Mouse (Mus musculus) cerebellum, adult 2 months (tissue): Measurements from ENCODE around the gene Zkscan2.

Experiments
- CTCF ChIP-seq: fragments of 200-500 bp; IDR thresholded peaks from 2 replicates; pipeline ENCODE4 v1.5.1; 2011; ENCODE audit warnings: low read depth, mild to moderate bottlenecking, control low read depth, low read length, moderate library complexity, borderline replicate concordance; ENCODE audit not compliant: insufficient read depth
- POLR2A ChIP-seq: fragments of 200-500 bp; IDR thresholded peaks from 2 replicates; pipeline ENCODE4 v1.6.1; 2011; ENCODE audit warnings: low read length, control low read depth, borderline replicate concordance; ENCODE audit not compliant: insufficient read depth

DNA sequence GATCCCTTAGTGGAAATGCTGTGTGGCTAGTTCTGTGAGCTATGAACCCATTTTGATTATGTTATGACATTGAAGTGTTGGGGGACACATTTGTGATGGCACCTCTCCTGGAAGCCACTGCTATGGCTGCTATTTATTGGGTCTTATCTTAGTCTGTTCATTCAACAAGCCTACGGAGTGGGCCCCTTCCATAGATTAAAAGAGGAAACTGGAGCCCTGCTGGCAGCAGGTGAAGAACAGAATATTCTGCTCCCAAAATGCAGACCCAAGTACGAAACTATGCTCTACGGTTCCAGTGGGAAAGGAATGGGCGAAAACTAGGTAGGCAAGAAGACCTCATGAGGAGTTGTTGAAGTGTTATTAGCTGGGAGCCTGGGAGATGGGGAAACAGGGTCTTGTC, 41.9 kb downstream of the Zkscan2 start:
- TF ChIP-seq CTCF (no peak), POLR2A (no peak)
